Mouse (Mus musculus): ENCODE measurements around the gene Rere.

The Rere gene

DNA sequence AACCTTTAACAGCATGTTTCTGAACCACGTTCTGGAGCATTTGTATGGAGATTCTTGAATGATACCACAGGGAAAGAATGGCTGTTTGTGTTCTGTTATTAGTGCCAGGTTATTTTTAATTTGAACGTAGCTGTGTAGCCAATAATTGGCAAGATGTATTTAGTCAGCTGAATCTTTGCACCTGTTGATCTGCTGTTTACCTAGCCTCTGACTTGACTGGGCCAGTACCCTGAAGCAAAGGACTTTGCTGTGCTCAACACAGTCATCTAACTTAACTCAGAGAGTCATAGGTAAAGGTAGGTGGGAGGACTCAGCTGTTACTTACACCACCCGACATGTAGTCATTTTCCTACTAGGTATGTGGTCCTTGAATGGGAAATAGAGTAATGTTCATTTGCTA lies 278.1 kb downstream of the Rere start:
- DNase-seq, result no peak

DNA sequence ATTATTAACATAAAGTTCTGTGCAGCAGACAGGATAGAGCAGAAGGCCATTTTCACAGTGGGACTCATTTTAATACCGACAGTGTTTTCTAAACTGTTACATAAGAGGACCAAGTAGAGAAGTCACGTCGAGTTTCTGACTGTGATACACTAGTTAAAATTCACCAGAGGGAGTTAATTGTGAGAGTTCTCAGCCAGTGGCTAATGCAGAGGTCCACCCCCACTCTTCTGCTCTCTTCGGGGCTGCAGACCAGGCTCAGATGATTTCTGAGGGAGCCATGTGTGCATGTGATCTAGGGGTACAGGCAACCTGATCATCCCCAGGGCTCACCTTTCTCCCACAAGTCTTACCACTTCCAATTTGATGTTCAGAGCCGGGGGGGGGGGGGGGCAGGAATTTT lies 281.8 kb downstream of the Rere start:
- DNase-seq, result no peak

DNA sequence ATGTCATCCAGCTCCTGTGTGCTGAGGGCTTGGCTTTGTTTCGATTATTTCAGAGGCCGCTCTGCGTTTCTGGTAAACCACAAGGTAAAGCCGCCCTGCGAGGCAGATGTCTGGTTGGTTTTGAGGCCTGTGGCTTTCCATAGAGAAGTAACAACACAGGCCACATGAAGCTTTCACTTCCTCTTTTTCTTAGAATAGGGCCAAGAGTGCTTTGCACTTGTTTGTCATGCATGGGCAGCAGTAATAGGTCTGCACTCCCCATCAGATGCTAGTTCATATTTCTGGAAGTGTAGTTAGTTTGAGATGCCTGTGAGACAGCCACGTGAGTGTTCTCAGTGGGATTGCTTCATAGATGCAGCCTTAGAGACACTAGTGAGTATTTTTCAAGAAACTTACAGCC lies 284.7 kb downstream of the Rere start:
- DNase-seq, result no peak

DNA sequence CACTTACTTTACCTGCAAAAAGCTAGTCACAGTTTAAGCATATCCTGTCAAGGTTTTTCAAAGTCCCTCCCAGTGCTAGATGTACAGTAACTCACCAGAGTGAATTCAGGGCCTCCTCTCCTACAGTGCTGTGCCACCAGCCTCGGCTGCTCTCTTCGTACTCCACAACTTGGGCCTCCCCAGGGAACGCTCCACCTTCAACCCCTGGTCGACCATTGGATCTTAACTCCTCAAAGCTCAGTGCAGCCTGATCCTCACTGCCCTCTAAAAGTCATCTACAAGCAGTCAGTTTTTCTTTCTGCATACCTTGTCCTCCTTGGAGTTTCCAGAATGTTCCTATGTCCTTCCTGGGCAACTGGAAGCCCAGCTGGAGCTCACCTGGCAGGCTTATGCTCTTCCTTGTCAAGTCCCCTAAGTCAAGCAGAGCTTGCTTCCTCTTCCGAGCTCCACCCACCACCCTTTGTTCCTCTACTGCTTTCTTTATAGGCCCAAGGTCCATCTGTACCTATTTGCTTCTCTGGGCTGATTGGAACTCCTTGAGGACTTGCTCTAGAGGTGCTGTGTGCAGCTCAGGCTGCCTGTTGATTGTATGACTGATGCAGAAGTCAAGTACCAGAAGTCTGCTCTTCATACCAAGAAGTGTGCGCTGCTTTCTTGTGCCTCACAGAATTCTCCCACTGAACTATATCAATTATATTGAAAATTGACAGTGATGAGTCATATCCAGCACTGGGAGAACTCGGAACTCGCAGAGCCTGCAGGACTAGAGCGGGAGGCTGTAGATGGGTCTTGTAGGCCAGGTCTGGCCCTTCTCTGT lies 287.1 kb downstream of the Rere start:
- no peak for DNase-seq

DNA sequence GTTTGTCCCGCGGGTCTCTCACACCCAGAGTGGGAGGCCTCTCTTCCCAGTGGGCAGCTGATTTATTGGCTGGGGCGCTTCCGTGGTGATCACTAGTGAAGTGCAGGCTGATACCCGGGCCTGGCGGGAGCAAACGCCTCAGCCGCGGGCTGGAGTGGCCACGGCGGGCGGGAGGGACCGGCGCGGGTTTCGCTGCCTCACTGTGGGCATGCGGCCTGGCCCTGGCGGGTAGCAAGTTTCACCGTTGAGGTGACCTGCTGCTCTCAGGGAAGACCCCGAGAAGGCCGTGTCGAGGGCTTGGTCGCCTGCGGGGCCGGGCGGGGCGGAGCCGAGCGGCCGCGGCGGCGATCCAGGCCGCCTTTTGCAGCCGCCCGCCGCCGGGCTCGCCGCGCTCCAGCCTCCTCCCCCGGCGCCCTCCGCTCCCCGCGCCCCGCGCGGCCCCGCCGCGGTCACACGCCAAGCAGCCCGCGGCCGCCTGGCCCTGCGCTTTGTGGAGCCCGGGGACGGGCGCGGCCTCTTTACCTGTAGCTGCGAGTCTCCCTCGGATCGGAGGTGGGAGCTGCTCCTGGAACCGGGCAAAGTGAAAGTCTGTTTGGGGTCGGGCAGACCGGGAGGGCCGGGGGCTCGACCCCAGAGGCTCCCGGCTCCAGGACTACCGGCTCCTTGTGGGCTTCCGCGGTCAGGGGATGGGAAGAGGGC lies 287.8 kb downstream of the Rere start:
- peak; percentile 78 to 81 for DNase-seq

DNA sequence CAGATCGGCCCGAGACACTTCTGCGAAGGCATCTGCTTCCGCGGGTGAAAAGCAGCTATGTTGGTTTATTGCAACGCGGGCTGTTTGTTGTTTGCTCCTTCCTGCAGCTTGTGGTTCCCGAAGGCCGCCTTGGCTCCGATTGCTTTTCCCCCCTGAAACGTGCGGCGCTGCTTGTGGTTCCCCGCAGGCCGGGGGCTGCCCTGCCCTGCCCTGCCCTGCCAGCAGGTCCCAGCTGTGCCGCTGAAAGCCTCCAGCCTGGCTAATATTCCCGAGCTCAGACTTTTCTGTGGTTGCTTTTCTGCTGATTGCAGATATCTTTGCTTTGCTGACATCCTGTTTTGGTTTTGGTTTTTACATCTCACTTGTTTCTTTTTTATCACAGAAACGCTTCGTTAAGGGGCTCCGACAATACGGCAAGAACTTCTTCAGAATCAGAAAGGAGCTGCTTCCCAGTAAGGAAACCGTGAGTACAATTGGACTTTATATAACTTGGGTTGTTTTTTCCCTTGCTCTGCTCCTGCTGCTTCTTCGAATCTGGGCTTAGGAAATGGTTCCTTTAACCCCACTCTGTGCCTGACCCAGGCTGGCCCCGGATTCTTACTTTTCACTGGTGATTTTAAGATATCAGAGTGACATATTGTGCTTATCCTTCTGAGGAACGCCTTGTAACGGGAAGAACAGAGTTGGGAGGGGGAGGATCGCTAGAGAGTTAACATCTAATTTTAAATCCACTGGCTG lies 288.6 kb downstream of the Rere start:
- DNase-seq, result peak in 1 of 2 experiments; percentile 40

DNA sequence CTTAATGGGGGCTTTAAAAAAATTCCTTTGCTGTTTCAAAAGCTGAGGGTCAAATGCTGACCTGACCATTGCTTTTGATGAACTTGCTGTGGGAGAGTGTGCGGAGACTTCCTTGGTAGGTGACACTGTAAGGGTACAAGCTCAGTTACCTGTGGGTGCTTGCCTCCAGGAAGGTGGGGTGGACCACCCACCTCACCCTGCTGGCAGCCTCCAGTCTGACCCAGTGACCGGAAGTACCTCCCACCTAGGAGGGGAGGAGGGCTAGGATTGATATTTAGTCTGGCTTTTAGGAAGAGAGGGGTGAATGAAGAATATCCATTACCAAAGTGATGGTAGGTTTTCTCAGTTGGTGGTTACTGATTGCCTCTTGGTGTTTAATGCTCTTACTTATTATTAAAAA lies 289.3 kb downstream of the Rere start:
- DNase-seq, result no peak

DNA sequence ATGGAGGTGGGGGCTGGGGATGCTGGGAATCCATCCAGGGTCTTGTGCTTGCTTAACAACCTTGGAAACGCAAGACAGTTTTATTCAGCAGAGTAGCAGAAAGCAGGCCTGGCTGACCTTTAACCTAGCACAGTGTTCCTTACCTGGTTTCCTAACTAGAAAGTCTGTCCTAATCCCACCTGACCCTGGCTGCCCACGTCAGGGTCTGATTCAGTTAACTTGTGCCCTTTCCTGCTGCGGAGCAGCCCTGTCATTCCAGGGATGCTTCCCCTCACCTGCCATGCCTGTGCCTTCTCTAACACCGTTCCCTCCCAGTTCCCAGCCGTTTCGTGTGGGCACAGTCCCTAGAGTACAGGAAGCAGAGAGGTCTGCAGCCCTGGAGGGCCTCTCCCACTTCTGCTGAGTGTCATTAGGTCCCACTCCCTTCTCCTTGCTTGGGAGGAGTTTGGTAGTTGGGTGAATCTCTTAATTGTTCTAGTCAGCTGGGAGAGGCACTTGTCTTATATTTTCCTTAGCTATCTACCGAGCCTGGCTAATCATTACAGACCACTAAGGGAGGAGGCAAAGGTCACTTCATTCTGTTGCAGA lies 290.8 kb downstream of the Rere start:
- no peak for DNase-seq

DNA sequence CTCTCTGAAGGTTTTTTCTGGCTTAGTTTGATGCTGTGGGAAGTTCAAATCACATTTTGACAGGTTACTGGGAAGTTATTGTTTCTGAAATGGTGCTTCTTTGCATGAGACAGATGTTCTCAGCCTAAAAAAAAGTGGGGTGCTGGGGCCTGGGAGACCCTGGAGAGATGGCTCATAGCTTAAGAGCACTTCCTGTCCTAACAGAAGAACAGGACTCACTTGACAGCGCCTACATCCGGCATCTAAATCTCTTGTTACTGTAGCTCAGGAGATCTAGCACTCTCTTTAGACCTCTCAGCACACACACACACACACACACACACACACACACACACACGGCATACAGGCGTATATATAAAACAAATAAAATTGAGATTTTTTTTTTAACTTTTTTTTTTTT lies 291.5 kb downstream of the Rere start:
- DNase-seq, result no peak

DNA sequence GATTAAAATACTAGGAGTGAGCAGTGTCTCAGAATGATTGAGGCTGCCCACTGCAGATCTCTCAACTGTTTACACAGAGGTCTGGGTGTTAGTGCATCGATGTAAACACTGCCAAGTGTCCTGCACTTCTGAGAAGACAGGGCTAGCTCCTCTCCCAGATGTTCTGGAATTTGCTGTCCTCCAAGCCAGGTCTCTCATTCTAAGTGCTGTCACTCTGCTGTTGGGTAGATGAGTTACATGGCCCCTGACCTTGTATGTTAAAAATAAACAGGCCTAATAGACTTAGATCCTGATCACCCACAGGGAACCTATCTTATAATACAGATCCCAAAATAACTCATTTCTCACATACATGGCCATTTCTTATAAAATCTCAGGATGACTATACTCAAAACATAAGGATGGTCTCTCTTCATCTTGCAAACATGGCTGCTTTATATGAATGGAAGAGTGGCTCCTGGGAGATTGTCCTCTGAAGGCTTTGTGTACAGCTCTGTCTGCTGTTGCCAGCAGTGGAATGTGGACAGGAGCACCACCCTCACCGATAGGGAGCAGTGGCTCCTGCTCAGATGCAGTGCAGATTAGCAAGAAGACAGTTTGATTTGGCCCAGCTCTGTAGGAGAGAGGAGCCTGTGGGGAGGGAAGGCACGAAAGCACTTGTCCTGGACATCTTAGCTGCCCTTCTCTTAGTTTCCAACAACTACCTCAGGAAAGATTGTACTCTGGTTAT lies 294.1 kb downstream of the Rere start:
- DNase-seq, result no peak

DNA sequence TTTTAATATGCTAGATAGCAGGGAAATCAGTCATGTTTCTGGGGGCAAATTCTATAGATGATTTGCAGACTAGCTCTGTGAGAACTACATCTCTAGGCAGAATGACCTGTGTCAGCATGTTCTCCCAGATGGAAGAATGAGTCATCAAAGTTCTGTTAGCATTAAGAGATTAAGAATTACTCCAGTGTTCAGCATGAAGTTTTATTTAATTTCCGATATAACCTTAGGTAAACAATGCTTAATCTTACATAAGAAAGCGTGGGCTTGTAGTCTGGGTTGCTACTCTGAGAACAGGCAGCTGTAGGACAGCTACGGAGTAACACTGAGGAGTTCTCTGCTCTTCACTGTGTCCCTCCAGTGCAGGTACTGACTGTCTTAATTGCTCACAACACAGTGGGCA lies 294.9 kb downstream of the Rere start:
- DNase-seq, result no peak

DNA sequence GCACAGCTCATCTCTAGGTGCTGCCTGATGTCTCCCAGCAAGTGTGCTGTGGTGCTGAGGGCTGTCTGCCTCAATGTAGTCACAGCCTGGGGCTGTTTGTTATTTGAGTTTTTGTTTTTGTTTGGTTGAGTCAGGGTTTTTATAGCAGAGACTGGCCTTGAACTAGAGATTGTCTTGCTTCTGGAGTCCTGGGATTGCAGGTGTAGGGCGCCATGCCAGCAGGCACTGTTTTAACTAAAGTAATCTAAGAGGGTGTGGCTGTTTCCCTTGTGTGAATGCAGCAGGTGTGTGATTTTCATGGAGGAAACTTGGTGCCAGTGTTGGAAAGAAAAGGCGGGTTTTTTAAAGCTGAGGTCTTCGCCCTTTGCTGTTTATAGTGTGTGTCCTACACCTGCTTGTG lies 296.6 kb downstream of the Rere start:
- DNase-seq, result no peak

DNA sequence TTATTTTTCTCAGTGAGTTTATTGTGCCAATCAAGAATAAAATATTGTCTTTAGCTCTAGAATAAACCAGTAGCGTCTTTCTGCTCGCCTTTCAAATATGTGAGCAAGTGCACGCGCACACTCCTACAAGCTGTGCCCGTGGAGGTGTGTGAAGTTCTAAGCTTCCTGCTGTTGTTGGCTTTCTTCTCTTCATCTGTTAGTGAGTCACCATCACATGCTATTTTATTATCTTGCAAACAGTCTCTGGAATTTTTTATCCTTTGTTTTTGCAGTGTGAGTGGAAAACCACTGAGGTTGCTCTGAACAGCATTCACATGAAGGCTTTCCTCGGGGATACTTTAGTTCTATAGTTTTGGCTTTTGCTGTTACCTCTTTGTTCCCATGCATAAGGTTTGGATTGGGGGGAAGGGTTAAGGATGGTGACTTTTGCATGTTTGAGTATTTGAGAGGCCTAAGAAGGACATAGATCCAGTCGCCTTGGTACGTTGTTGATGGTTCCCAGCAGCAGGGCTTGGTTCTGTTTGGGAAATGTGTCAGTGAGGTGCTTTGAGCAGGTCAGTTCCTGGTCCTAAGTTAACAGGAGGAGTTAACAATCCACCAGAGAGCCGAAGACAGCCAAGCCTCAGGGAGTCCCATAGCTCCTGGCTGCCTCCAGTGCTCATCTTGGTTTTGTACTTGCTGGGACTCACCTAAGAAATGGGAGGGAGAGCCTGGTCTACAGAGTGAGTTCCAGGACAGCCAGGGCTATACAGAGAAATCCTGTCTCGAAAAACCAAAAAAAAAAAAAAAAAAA lies 300.7 kb downstream of the Rere start:
- DNase-seq, result no peak

DNA sequence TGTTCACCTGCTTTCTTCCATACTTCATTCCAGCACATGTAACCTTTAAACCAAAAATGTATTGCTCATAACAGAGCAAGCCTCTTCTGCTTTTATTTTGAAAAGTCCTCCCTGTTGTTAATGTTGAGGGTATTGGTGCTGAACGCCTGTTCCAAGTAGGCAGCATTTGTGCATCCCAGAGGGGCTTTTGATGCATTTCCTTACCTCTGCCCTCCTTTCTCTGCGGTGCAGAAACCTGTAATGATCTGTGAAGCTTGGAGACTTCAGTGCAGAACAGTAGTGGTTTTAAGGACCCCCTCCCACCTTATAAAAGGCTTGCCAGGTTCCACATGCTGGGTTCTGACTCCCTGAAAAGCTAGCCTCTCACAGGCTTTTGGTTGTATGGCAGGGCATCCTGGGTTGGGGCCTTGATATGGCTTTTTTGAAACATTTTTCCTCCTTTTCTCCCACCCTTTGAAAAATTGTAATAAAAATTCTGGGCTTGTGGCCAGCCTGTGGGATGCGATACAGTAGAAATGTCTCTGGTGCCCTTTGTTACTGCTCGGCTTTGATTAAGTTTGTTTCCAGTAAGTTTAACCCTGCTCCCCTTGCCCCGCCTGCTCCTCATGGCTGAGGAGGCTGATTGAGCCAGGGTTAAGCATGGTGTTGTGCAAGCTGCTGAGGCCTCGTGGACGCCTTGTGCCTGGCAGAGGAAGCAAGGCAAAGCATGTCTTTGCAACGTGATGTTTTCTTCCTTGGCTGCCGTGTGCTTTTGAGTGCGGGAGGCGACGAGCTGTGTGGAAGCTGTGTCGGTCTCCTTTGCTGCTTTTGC lies 301.7 kb downstream of the Rere start:
- DNase-seq, result peak; percentile 54

DNA sequence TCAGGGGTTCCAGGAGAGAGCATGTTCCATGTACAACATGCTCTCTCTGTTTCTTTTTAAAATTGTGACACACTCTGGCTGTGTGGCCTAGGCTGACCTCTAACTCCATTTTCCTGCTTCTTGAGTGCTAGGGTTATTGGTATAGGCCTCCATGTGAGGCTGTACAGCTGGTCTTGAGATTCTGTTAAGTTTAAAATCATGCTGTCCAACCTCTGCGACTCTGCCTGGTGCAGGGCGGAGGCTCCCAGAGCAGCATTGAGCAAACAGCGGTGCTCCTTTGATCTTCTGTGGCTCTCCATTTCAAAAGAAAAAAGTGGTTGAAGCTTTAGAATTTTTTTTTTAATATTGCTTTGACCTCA lies 302.3 kb downstream of the Rere start:
- DNase-seq, result no peak

DNA sequence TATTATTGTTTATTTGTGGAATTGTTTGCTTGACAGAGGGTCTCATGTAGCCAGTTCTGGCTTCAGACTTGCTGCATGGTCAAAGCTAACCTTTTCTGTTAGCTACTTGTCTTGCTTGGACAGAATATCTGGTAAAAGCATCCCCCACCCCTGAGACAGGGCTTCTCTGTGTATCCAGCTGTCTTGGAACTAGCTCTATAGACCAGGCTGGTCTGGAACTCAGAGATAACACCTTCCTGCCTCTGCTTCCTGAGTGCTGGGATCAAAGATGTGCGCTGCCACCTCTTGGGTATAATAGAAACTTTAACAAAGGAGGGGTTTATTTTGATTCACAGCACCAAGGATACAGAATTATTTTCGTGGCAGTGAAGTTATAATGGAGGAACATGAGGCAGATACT lies 304.4 kb downstream of the Rere start:
- no peak for DNase-seq

DNA sequence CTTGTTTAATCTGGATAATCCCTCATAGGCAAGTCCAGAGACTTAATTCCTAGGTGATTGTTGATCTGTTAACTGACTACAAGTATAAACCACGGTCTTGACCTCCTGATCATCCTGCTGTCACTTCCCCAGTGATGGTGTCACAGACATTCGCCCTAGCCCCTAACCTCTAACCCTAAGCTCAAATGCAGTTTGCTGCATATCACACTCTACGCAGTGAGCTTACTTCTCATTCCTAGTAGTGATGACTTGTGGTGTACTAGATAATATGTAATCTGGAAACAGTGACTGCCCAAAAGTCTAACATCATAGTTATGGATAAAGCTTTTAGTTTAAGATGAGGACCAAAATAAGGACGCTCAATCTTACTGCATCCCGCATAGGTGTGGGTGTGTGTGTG lies 304.8 kb downstream of the Rere start:
- DNase-seq, result no peak

DNA sequence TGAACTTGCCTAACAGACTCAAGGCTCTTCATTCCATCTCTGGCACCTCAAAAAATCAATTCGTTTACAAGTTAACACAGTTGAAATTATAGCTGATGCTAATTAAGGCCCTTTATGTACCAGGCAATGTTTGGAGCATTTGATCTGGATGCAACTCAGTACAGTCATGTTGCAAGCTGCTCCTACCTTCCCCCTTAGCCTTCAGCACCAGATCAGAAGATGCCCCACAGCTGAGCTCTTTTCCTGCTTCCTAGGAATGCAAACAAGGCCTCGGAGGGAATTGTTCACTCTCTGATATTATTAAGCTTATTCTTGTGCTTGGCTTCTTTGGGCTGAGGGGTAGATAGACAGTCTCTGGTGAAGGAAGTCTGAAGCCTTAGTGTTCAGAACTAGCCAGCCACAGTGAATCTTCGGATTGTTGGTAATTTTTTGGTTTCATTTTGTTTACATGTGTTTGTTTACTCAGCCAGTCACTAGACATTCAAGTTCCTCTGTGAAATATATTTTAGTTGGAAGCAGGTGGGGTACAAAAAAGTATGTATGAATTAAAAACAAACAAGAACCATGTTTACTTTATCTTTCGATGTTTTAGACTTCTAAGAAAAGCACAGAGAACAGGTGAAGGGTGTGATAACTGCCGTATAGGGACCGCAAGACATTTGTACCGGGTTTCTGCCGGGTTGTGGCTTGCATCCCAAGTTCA lies 306.3 kb downstream of the Rere start:
- DNase-seq, result no peak

DNA sequence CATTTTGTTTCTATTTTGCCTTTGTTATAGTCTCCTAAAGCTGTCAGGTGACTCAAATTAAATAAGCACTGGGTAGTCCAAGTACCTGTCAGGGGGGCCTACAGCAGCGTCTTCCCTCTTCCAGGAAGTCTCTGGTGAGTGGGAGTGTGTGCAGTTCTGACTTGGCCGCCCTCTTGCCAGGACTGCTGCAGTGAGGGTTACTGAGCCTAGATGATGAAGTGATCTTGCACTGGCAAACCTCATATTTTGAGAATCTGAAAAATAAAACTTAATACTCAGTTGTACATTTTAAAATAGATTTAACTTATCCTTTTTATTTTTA lies 306.8 kb downstream of the Rere start:
- no peak for DNase-seq

DNA sequence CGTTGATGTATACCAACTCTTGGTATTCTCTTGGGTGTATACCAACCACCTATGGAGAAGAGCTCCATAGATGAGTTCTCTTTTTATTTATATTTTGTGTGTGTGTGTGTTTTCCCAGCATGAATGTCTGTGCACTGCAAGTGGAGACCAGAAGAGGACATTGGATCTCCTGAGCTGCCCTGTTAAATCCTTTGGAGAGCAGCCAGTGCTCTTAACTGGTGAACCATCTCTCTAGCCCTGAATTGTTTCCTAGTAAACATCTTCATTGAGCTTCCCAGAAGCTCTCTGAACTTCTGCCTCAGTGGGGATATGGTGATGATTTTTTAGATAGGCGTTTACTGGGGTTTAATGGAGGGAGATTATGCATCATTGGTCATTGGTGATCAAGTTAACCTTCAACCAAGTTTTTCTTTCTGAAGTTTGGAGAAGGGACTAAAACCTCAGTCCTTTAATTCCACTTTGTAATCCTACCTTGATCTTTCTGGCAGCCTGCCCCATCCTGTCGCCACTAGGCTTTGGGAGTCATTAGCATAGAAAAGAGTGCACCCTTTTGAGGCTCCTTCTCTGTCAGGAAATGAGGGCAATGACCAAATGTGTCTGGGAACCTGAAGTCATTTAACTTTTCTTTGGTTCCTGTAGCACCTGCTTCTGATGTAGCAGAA lies 309.3 kb downstream of the Rere start:
- DNase-seq, result no peak
